Mouse (Mus musculus) embryonic facial prominence, embryonic 13.5 days (tissue): ENCODE measurements around the gene Ankef1. TPM values are rescaled to one million over a fixed set of nuclear protein-coding genes. Genes with fewer than 3 reads are reported as not detected.

Experiments
- ATAC-seq: fragments of 200-750 bp; cut with Nextera tagmentation; 2 replicates; pipeline ENCODE4 v1.8.0; 2017; ENCODE audit warnings: low read depth; ENCODE audit not compliant: insufficient number of reproducible peaks, insufficient read depth, low FRiP score, low TSS enrichment
- H3K27ac ChIP-seq: fragments of 300-500 bp; sonication (generic); 2 replicates; pipeline ENCODE4 v1.5.1; 2015; ENCODE audit warnings: moderate library complexity, mild to moderate bottlenecking, inconsistent platforms
- H3K27me3 ChIP-seq: fragments of 300-500 bp; sonication (generic); 2 replicates; pipeline ENCODE4 v1.6.1; 2015; ENCODE audit warnings: mild to moderate bottlenecking, inconsistent platforms
- H3K36me3 ChIP-seq: fragments of 300-500 bp; sonication (generic); 2 replicates; pipeline ENCODE4 v1.6.1; 2015; ENCODE audit warnings: mild to moderate bottlenecking, inconsistent platforms
- H3K4me1 ChIP-seq: fragments of 300-500 bp; sonication (generic); 2 replicates; pipeline ENCODE4 v1.6.1; 2015; ENCODE audit warnings: inconsistent platforms
- H3K4me2 ChIP-seq: fragments of 300-500 bp; sonication (generic); 2 replicates; pipeline ENCODE4 v1.6.1; 2015; ENCODE audit warnings: moderate library complexity, mild to moderate bottlenecking, inconsistent platforms
- H3K4me3 ChIP-seq: fragments of 300-500 bp; sonication (generic); 2 replicates; pipeline ENCODE4 v1.5.1; 2015; ENCODE audit warnings: mild to moderate bottlenecking, inconsistent platforms
- H3K9ac ChIP-seq: fragments of 300-500 bp; sonication (generic); 2 replicates; pipeline ENCODE4 v1.6.1; 2015; ENCODE audit warnings: mild to moderate bottlenecking, inconsistent platforms
- H3K9me3 ChIP-seq: fragments of 300-500 bp; sonication (generic); 2 replicates; pipeline ENCODE4 v1.6.1; 2016; ENCODE audit warnings: inconsistent platforms
- WGBS: fragments of 180-500 bp; shearing (Covaris S2); methylation state at CpG from one replicate; pipeline ENCODE4 v1.1.7; 2015; ENCODE audit warnings: mixed read lengths; 5-methylcytosine and 5-hydroxymethylcytosine counted together
- polyA plus RNA-seq: library from polyadenylated mRNA; unstranded; fragments of >200 nt; fragmentation: Nextera tagmentation; extraction: Ambion mirVana; gene quantifications from 2 replicates; pipeline ENCODE4 v1.2.1, GENCODE M21; 2015

Gene Ankef1
- 0.73 and 0.91 TPM in 2 replicates for polyA plus RNA-seq

- Histone ChIP-seq H3K4me3 (no peak within 1 kb of the TSS), H3K27me3 (no peaks in the 10 kb centered on the region), H3K4me1 (no peaks in the 10 kb centered on the region), H3K4me2 (no peak within 1 kb of the TSS), H3K9ac (no peak within 1 kb of the TSS), H3K36me3 (no peaks in the 10 kb centered on the region), H3K9me3 (no peaks in the 10 kb centered on the region), H3K27ac (no peak within 1 kb of the TSS)
- 81% methylated on average over 1 of the region's 1 CpGs for WGBS
- no peak for ATAC-seq
Measured at GRCm38 (mm10) chr2:136501651-136502050, at the start of gene Ankef1. Ankef1 (plus strand) TSS chr2:136501910.

GRCm38 (mm10) chr2:136456468-136456867, 45.2 kb upstream of the Ankef1 start:
- WGBS, result 35% methylated on average over 2 of the region's 2 CpGs
- Histone ChIP-seq H3K36me3 (no peaks in the 10 kb centered on the region), H3K27me3 (no peaks in the 10 kb centered on the region), H3K4me2 (no peak overlapping the region), H3K27ac (no peak overlapping the region), H3K9ac (no peak overlapping the region), H3K4me3 (no peak overlapping the region), H3K4me1 (peaks cover 3% of the 10 kb centered on the region; the same call in 1 of the 2 replicates), H3K9me3 (no peaks in the 10 kb centered on the region)
- no peak for ATAC-seq

GRCm38 (mm10) chr2:136456875-136457274, 44.8 kb upstream of the Ankef1 start:
- Histone ChIP-seq H3K4me2 (no peak overlapping the region), H3K9ac (no peak overlapping the region), H3K4me1 (peaks cover 3% of the 10 kb centered on the region; the same call in 1 of the 2 replicates), H3K27ac (no peak overlapping the region), H3K27me3 (no peaks in the 10 kb centered on the region), H3K36me3 (no peaks in the 10 kb centered on the region), H3K4me3 (no peak overlapping the region), H3K9me3 (no peaks in the 10 kb centered on the region)
- 70% methylated on average over 3 of the region's 3 CpGs for WGBS
- ATAC-seq, result no peak

- Histone ChIP-seq H3K27ac (no peak overlapping the region), H3K4me1 (no peaks in the 10 kb centered on the region), H3K9ac (no peak overlapping the region), H3K27me3 (no peaks in the 10 kb centered on the region), H3K9me3 (no peaks in the 10 kb centered on the region), H3K4me2 (no peak overlapping the region), H3K4me3 (no peak overlapping the region), H3K36me3 (no peaks in the 10 kb centered on the region)
- no peak for ATAC-seq
- 45% methylated on average over 3 of the region's 3 CpGs for WGBS
Measured at GRCm38 (mm10) chr2:136477656-136478055, 24.1 kb upstream of the Ankef1 start.

- 0 out of 2 replicates have a peak, but pooled peaks cover 3% of the 10 kb centered on the region for H3K4me1 ChIP-seq
- no peaks in the 10 kb centered on the region for H3K36me3 ChIP-seq
- H3K4me3 ChIP-seq, result no peak overlapping the region
- no peaks in the 10 kb centered on the region for H3K9me3 ChIP-seq
- ATAC-seq, result no peak
- WGBS, result 75% methylated on average over 5 of the region's 5 CpGs
- H3K4me2 ChIP-seq, result no peak overlapping the region
- no peak overlapping the region for H3K27ac ChIP-seq
- H3K27me3 ChIP-seq, result no peaks in the 10 kb centered on the region
- no peak overlapping the region for H3K9ac ChIP-seq
Measured at GRCm38 (mm10) chr2:136482269-136482668, 19.4 kb upstream of the Ankef1 start.

GRCm38 (mm10) chr2:136483058-136483457, 18.7 kb upstream of the Ankef1 start:
- no peak overlapping the region for H3K4me3 ChIP-seq
- ATAC-seq, result no peak
- whole genome bisulfite sequencing, result 84% methylated on average over 3 of the region's 3 CpGs

GRCm38 (mm10) chr2:136484955-136485354, 16.8 kb upstream of the Ankef1 start:
- Histone ChIP-seq H3K36me3 (no peaks in the 10 kb centered on the region), H3K27me3 (no peaks in the 10 kb centered on the region), H3K4me1 (0 out of 2 replicates have a peak, but pooled peaks cover 3% of the 10 kb centered on the region), H3K9me3 (no peaks in the 10 kb centered on the region), H3K4me2 (no peak overlapping the region), H3K9ac (no peak overlapping the region), H3K27ac (no peak overlapping the region), H3K4me3 (no peak overlapping the region)
- 75% methylated on average over 3 of the region's 3 CpGs for WGBS
- no peak for ATAC-seq

More at GRCm38 (mm10) chr2:136483058-136483457, 18.7 kb upstream of the Ankef1 start:
- 0 out of 2 replicates have a peak, but pooled peaks cover 3% of the 10 kb centered on the region for H3K4me1 ChIP-seq
- H3K36me3 ChIP-seq, result no peaks in the 10 kb centered on the region
- no peak overlapping the region for H3K4me2 ChIP-seq
- H3K9me3 ChIP-seq, result no peaks in the 10 kb centered on the region
- H3K27ac ChIP-seq, result no peak overlapping the region
- H3K9ac ChIP-seq, result no peak overlapping the region
- no peaks in the 10 kb centered on the region for H3K27me3 ChIP-seq

GRCm38 (mm10) chr2:136485401-136485800, 16.3 kb upstream of the Ankef1 start:
- Histone ChIP-seq H3K4me3 (no peak overlapping the region), H3K9me3 (no peaks in the 10 kb centered on the region), H3K27me3 (no peaks in the 10 kb centered on the region), H3K27ac (no peak overlapping the region), H3K36me3 (no peaks in the 10 kb centered on the region), H3K4me2 (peak overlapping the region; percentile 37), H3K4me1 (0 out of 2 replicates have a peak, but pooled peaks cover 3% of the 10 kb centered on the region), H3K9ac (no peak overlapping the region)
- 95% methylated on average over 1 of the region's 1 CpGs for WGBS
- no peak for ATAC-seq

- Histone ChIP-seq H3K4me3 (no peak overlapping the region), H3K27ac (peak overlapping the region; percentile 51), H3K9ac (no peak overlapping the region), H3K4me2 (peak overlapping the region; percentile 37), H3K4me1 (0 out of 2 replicates have a peak, but pooled peaks cover 3% of the 10 kb centered on the region), H3K36me3 (no peaks in the 10 kb centered on the region), H3K9me3 (no peaks in the 10 kb centered on the region), H3K27me3 (no peaks in the 10 kb centered on the region)
- 10% methylated on average over 6 of the region's 6 CpGs for WGBS
- ATAC-seq, result no peak; the same call in 1 of the 2 replicates
Measured at GRCm38 (mm10) chr2:136485815-136486619, 15.7 kb upstream of the Ankef1 start.

- Histone ChIP-seq H3K27ac (no peak overlapping the region), H3K4me1 (0 out of 2 replicates have a peak, but pooled peaks cover 3% of the 10 kb centered on the region), H3K9ac (no peak overlapping the region), H3K4me2 (no peak overlapping the region), H3K9me3 (no peaks in the 10 kb centered on the region), H3K27me3 (no peaks in the 10 kb centered on the region), H3K4me3 (no peak overlapping the region), H3K36me3 (no peaks in the 10 kb centered on the region)
- 83% methylated on average over 5 of the region's 5 CpGs for WGBS
- ATAC-seq, result no peak
Measured at GRCm38 (mm10) chr2:136486986-136487385, 14.7 kb upstream of the Ankef1 start.

GRCm38 (mm10) chr2:136511073-136511472, 9.4 kb downstream of the Ankef1 start:
- Histone ChIP-seq H3K4me2 (no peak overlapping the region), H3K27me3 (no peaks in the 10 kb centered on the region), H3K27ac (no peak overlapping the region), H3K36me3 (no peaks in the 10 kb centered on the region), H3K4me1 (peaks cover 5% of the 10 kb centered on the region; the same call in 1 of the 2 replicates), H3K9ac (no peak overlapping the region), H3K9me3 (no peaks in the 10 kb centered on the region), H3K4me3 (no peak overlapping the region)
- 47% methylated on average over 5 of the region's 5 CpGs for WGBS
- ATAC-seq, result no peak

- Histone ChIP-seq H3K36me3 (no peaks in the 10 kb centered on the region), H3K9me3 (no peaks in the 10 kb centered on the region), H3K4me3 (no peak overlapping the region), H3K4me2 (no peak overlapping the region), H3K9ac (no peak overlapping the region), H3K4me1 (peaks cover 5% of the 10 kb centered on the region; the same call in 1 of the 2 replicates), H3K27ac (no peak overlapping the region), H3K27me3 (no peaks in the 10 kb centered on the region)
- 79% methylated on average over 4 of the region's 4 CpGs for WGBS
- no peak for ATAC-seq
Measured at GRCm38 (mm10) chr2:136511756-136512155, 10.0 kb downstream of the Ankef1 start.
